Mouse (Mus musculus) CH12.LX (cell line): ENCODE data around the gene Arhgef38.

Experiments used
- CTCF ChIP-seq, 2 experiments: IDR thresholded peaks in 1 of 2; conservative IDR thresholded peaks in 1 of 2; 2 replicates each; pipeline ENCODE4 v1.5.1; 2011 to 2012; ENCODE audit warnings: low read depth in 2 of 2, low read length in 2 of 2, improper control_type of control experiment in 1 of 2, inconsistent platforms in 1 of 2, mild to moderate bottlenecking in 1 of 2, moderate library complexity in 1 of 2
- ELF1 ChIP-seq: IDR thresholded peaks from 2 replicates; pipeline ENCODE4 v1.6.1; 2014; ENCODE audit warnings: low read depth, mild to moderate bottlenecking, inconsistent platforms, low read length, improper control_type of control experiment
- NELFE ChIP-seq: IDR thresholded peaks from 2 replicates; pipeline ENCODE4 v1.6.1; 2011; ENCODE audit warnings: low read depth, low read length, improper control_type of control experiment
- TCF12 ChIP-seq: IDR thresholded peaks from 2 replicates; pipeline ENCODE4 v1.6.1; 2014; ENCODE audit warnings: low read depth, mild to moderate bottlenecking, inconsistent platforms, low read length, improper control_type of control experiment
- ZC3H11A ChIP-seq: IDR thresholded peaks from 2 replicates; pipeline ENCODE4 v1.6.1; 2012; ENCODE audit warnings: low read depth, mild to moderate bottlenecking, inconsistent platforms, low read length, improper control_type of control experiment

DNA sequence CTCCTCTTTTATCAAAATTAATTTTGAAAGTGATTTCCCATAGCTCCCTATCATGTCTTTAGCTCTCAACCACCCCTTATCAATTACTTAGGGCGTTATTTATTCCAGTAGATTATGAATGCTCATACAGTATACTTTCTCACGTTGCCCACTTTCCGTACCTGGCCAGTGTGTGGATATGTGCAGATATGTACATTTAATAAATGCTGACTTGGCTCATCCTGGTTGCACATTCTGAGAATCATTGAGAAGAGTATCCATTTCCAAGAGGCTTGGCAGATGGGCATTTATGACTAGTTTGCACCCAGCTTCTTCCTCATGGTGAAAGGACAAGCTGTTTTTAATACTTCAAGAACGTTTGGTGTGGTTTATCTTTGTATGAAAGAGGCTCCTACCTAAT is 124.9 kb downstream of the Arhgef38 start:
- TF ChIP-seq NELFE (no peak), CTCF (conservative IDR thresholded peaks at IDR 0.05 in 1 of 2, IDR thresholded peaks at IDR 0.05 in 1 of 2; ENCODE audit: low read depth in 2 of 2, low read length in 2 of 2) (no peak), TCF12 (no peak), ZC3H11A (no peak), ELF1 (no peak)
